Mouse (Mus musculus): ENCODE results near the gene H2-T23. TPM values are rescaled to one million over a fixed set of nuclear protein-coding genes. Genes with fewer than 3 reads are reported as not detected.

Gene H2-T23
- total and polyA plus RNA-seq, 3 experiments = 21.8 to 42.1 (median 38.8) TPM

- DNase-seq (ENCODE audit: extremely low read depth) = peak; percentile 85
- peaks cover 0 to 21% of the 10 kb centered on the region in 2 experiments for H3K36me3 ChIP-seq (replicated peaks in 1 of 2; ENCODE audit: control insufficient read depth in 1 of 2, insufficient read depth in 1 of 2, low read length in 1 of 2)
- H3K4me2 ChIP-seq (ENCODE audit: insufficient read depth, low read depth, poor library complexity, severe bottlenecking) = peak overlapping the region; percentile 8; the same call in 1 of the 2 replicates
- dilution Hi-C loops (cut with MboI; ENCODE audit: extremely low pct_ligation_motif_present, extremely low pct_unique_long_range_greater_than_20kb, low sequenced_read_pairs) (no loop called here), in situ Hi-C loops (cut with MboI; ENCODE audit: low pct_ligation_motif_present, low pct_unique_long_range_greater_than_20kb, low sequenced_read_pairs) (no loop called here)
- H3K79me2 ChIP-seq (replicated peaks; ENCODE audit: control insufficient read depth, extremely low read depth, insufficient read depth, poor library complexity, severe bottlenecking) = peaks cover 32% of the 10 kb centered on the region
- H3K4me1 ChIP-seq (ENCODE audit: control insufficient read depth in 1 of 2, insufficient read depth in 2 of 2) = peaks cover 20 to 45% of the 10 kb centered on the region in 2 experiments
- H3K27me3 ChIP-seq (replicated peaks) = no peaks in the 10 kb centered on the region
- H3K9ac ChIP-seq (ENCODE audit: insufficient read depth, low read depth) = no peak overlapping the region
- peak overlapping the region; percentile 81 for H3K27ac ChIP-seq (ENCODE audit: insufficient read depth, low read depth)
- H3K9me3 ChIP-seq (replicated peaks; ENCODE audit: low read length) = no peaks in the 10 kb centered on the region
- TF ChIP-seq HCFC1 (IDR thresholded peaks at IDR 0.05; ENCODE audit: low read depth, low read length) = no peak
- TF ChIP-seq MAZ (IDR thresholded peaks at IDR 0.05; ENCODE audit: low read depth, low read length) = no peak; the same call in 1 of the 2 replicates
- 0 out of 2 replicates have a peak, but pooled peaks have one; percentile 10 for TF ChIP-seq MYC (IDR thresholded peaks at IDR 0.05; ENCODE audit: low read depth, low read length)
- no peak for TF ChIP-seq PAX5 (IDR thresholded peaks at IDR 0.05; ENCODE audit: low read length)
- no peak for TF ChIP-seq CTCF (conservative IDR thresholded peaks at IDR 0.05 in 1 of 2, IDR thresholded peaks at IDR 0.05 in 1 of 2; ENCODE audit: low read depth in 2 of 2, low read length in 2 of 2)
- no peak for TF ChIP-seq ZMIZ1 (IDR thresholded peaks at IDR 0.05; ENCODE audit: low read depth, low read length)
- peak; percentile 13; the same call in 1 of the 2 replicates for TF ChIP-seq JUND (conservative IDR thresholded peaks at IDR 0.05; ENCODE audit: low read depth, low read length)
- TF ChIP-seq MAFK (IDR thresholded peaks at IDR 0.05; ENCODE audit: insufficient replicate concordance, low read length) = 0 out of 2 replicates have a peak, but pooled peaks have one; percentile 48
- no peak for TF ChIP-seq POLR2AphosphoS2 (IDR thresholded peaks at IDR 0.05; ENCODE audit: low read depth, low read length)
- no peak for TF ChIP-seq ZNF384 (IDR thresholded peaks at IDR 0.05; ENCODE audit: low read depth, low read length)
- no peak for TF ChIP-seq ELF1 (IDR thresholded peaks at IDR 0.05; ENCODE audit: low read depth, low read length)
- no peak for TF ChIP-seq MAX (IDR thresholded peaks at IDR 0.05; ENCODE audit: low read length)
- no peak for TF ChIP-seq SMC3 (IDR thresholded peaks at IDR 0.05; ENCODE audit: low read depth, low read length)
- TF ChIP-seq RCOR1 (conservative IDR thresholded peaks at IDR 0.05; ENCODE audit: low read depth, low read length) = no peak
- no peak for TF ChIP-seq USF2 (conservative IDR thresholded peaks at IDR 0.05; ENCODE audit: low read depth, low read length)
- no peak for TF ChIP-seq UBTF (IDR thresholded peaks at IDR 0.05; ENCODE audit: low read depth, low read length)
- TF ChIP-seq POLR2A (IDR thresholded peaks at IDR 0.05; ENCODE audit: low read depth, low read length) = no peak
- TF ChIP-seq MXI1 (IDR thresholded peaks at IDR 0.05; ENCODE audit: low read depth, low read length) = no peak
- peak; percentile 44; the same call in 1 of the 2 replicates for TF ChIP-seq BHLHE40 (IDR thresholded peaks at IDR 0.05; ENCODE audit: low read depth, low read length)
- TF ChIP-seq ZC3H11A (IDR thresholded peaks at IDR 0.05; ENCODE audit: low read depth, low read length) = no peak
- peak; percentile 64 for TF ChIP-seq EP300 (IDR thresholded peaks at IDR 0.05; ENCODE audit: low read length)
- no peak for TF ChIP-seq CHD1 (IDR thresholded peaks at IDR 0.05; ENCODE audit: low read depth, low read length)
- TF ChIP-seq KAT2A (IDR thresholded peaks at IDR 0.05; ENCODE audit: insufficient replicate concordance, low read length) = no peak
- no peak for TF ChIP-seq SIN3A (IDR thresholded peaks at IDR 0.05; ENCODE audit: low read length)
- TF ChIP-seq JUN (IDR thresholded peaks at IDR 0.05; ENCODE audit: insufficient read depth, low read depth, low read length) = no peak
- no peak for TF ChIP-seq CHD2 (IDR thresholded peaks at IDR 0.05; ENCODE audit: low read length)
- TF ChIP-seq USF1 (IDR thresholded peaks at IDR 0.05; ENCODE audit: low read depth, low read length) = no peak
- TF ChIP-seq MEF2A (IDR thresholded peaks at IDR 0.05; ENCODE audit: borderline replicate concordance, low read depth, low read length) = no peak
- TF ChIP-seq GABPA (IDR thresholded peaks at IDR 0.05; ENCODE audit: insufficient replicate concordance, low read depth, low read length) = no peak
- TF ChIP-seq TCF12 (IDR thresholded peaks at IDR 0.05; ENCODE audit: low read depth, low read length) = peak; percentile 71
- TF ChIP-seq E2F4 (IDR thresholded peaks at IDR 0.05; ENCODE audit: insufficient replicate concordance, low read depth, low read length) = no peak
- TF ChIP-seq NRF1 (IDR thresholded peaks at IDR 0.05; ENCODE audit: low read depth, low read length) = no peak
- 0 out of 2 replicates have a peak, but pooled peaks have one; percentile 18 for TF ChIP-seq IRF4 (IDR thresholded peaks at IDR 0.05; ENCODE audit: low read depth, low read length)
- TF ChIP-seq TBP (conservative IDR thresholded peaks at IDR 0.05; ENCODE audit: low read depth, low read length) = no peak
- peak; percentile 68 for TF ChIP-seq ETS1 (conservative IDR thresholded peaks at IDR 0.05; ENCODE audit: low read depth, low read length)
- no peak for TF ChIP-seq ZKSCAN1 (IDR thresholded peaks at IDR 0.05; ENCODE audit: borderline replicate concordance, low read depth, low read length)
- TF ChIP-seq NELFE (IDR thresholded peaks at IDR 0.05; ENCODE audit: low read depth, low read length) = no peak
- no peak for TF ChIP-seq RAD21 (IDR thresholded peaks at IDR 0.05; ENCODE audit: low read depth, low read length)
- H3K4me3 ChIP-seq (replicated peaks in 1 of 3; ENCODE audit: low read depth in 2 of 3, low read length in 2 of 3, poor library complexity in 1 of 3) = no peak overlapping the region
Measured at GRCm38 (mm10) chr17:36014977-36015376, 17.7 kb downstream of the H2-T23 start.
